Mouse (Mus musculus): ENCODE results near the gene Slc34a2.

Slc34a2 gene

GRCm38 (mm10) chr5:53114616-53115267, 76.9 kb downstream of the Slc34a2 start:
- DNase-seq = no peak

GRCm38 (mm10) chr5:53118212-53118611, 80.3 kb downstream of the Slc34a2 start:
- no peak for DNase-seq

GRCm38 (mm10) chr5:53119689-53120088, 81.8 kb downstream of the Slc34a2 start:
- no peak for DNase-seq
